Mouse (Mus musculus) stomach, embryonic 16.5 days (tissue): ENCODE data around the gene Dysf. TPM values are rescaled to one million over a fixed set of nuclear protein-coding genes. Genes with fewer than 3 reads are reported as not detected.
"Not testable (repeated sequence)": the region's sequence is repeated elsewhere in the genome, so short reads cannot be mapped to it uniquely, and the experiment has no call there.

Source experiments
- ATAC-seq: fragments of 200-750 bp; cut with Nextera tagmentation; 2 replicates; pipeline ENCODE4 v1.8.0; 2017; ENCODE audit warnings: moderate number of reproducible peaks, moderate TSS enrichment; ENCODE audit not compliant: insufficient read depth, low FRiP score
- H3K27ac ChIP-seq: fragments of 300-500 bp; sonication (generic); 2 replicates; pipeline ENCODE4 v1.5.1; 2014; ENCODE audit warnings: low read length
- H3K27me3 ChIP-seq: fragments of 300-500 bp; sonication (generic); 2 replicates; pipeline ENCODE4 v1.6.1; 2014; ENCODE audit warnings: low read length, control low read depth, mixed read lengths; ENCODE audit not compliant: control insufficient read depth, insufficient read depth
- H3K36me3 ChIP-seq: fragments of 300-500 bp; sonication (generic); 2 replicates; pipeline ENCODE4 v1.6.1; 2014; ENCODE audit warnings: low read length; ENCODE audit not compliant: control insufficient read depth, insufficient read depth
- H3K4me1 ChIP-seq: fragments of 300-500 bp; sonication (generic); 2 replicates; pipeline ENCODE4 v1.6.1; 2014; ENCODE audit warnings: low read length, control low read depth, mixed read lengths; ENCODE audit not compliant: control insufficient read depth, insufficient read depth
- H3K4me2 ChIP-seq: fragments of 300-500 bp; sonication (generic); 2 replicates; pipeline ENCODE4 v1.6.1; 2014; ENCODE audit warnings: low read depth, low read length, mixed read lengths
- H3K4me3 ChIP-seq: fragments of 300-500 bp; sonication (generic); replicated peaks from 2 replicates; pipeline ENCODE4 v1.5.1; 2014; ENCODE audit warnings: mild to moderate bottlenecking, low read length
- H3K9ac ChIP-seq: fragments of 300-500 bp; sonication (generic); 2 replicates; pipeline ENCODE4 v1.6.1; 2014; ENCODE audit warnings: low read length
- H3K9me3 ChIP-seq: fragments of 300-500 bp; sonication (generic); replicated peaks from 2 replicates; pipeline ENCODE4 v1.6.1; 2016; ENCODE audit warnings: low read length, control low read depth; ENCODE audit not compliant: control insufficient read depth
- WGBS: fragments of 180-500 bp; shearing (Covaris S2); extraction: QIAGEN DNeasy Blood & Tissue Kit; methylation state at CpG from one replicate; pipeline ENCODE4 v1.1.7; 2014; 5-methylcytosine and 5-hydroxymethylcytosine counted together
- polyA plus RNA-seq: library from polyadenylated mRNA; unstranded; fragments of >200 nt; fragmentation: Nextera tagmentation; extraction: Ambion mirVana; gene quantifications from 2 replicates; pipeline ENCODE4 v1.2.1, GENCODE M21; 2015

Dysf gene
- polyA plus RNA-seq: 9.6 and 11.5 TPM in 2 replicates

- Histone ChIP-seq H3K27me3 (peaks cover 3% of the 10 kb centered on the region; the same call in 1 of the 2 replicates), H3K27ac (peak within 1 kb of the TSS; percentile 76), H3K4me1 (peaks cover 16% of the 10 kb centered on the region), H3K4me3 (peak within 1 kb of the TSS; percentile 39), H3K36me3 (no peaks in the 10 kb centered on the region), H3K9ac (peak within 1 kb of the TSS; percentile 71), H3K9me3 (no peaks in the 10 kb centered on the region), H3K4me2 (peak within 1 kb of the TSS; percentile 67)
- peak; percentile 59 for ATAC-seq
- WGBS: under 1% methylated on average over 41 of the region's 41 CpGs
Observed at GRCm38 (mm10) chr6:84008363-84009171, at the start of gene Dysf. Gene Dysf (plus strand): TSS chr6:84008590.

GRCm38 (mm10) chr6:83987642-83988041 lies 20.7 kb upstream of the Dysf start:
- H3K27me3 ChIP-seq: no peaks in the 10 kb centered on the region
- WGBS: 92% methylated on average over 5 of the region's 5 CpGs
- ATAC-seq: no peak
- H3K9ac ChIP-seq: no peak overlapping the region
- H3K4me2 ChIP-seq: no peak overlapping the region
- H3K4me1 ChIP-seq: no peaks in the 10 kb centered on the region
- H3K9me3 ChIP-seq: no peaks in the 10 kb centered on the region
- peaks cover 8% of the 10 kb centered on the region; the same call in 1 of the 2 replicates for H3K36me3 ChIP-seq
- H3K4me3 ChIP-seq: no peak overlapping the region
- H3K27ac ChIP-seq: no peak overlapping the region

- no peak for ATAC-seq
- no peaks in the 10 kb centered on the region for H3K4me1 ChIP-seq
- H3K9me3 ChIP-seq: no peaks in the 10 kb centered on the region
- no peak overlapping the region for H3K27ac ChIP-seq
- H3K27me3 ChIP-seq: no peaks in the 10 kb centered on the region
- H3K4me3 ChIP-seq: no peak overlapping the region
- 79% methylated on average over 1 of the region's 1 CpGs for WGBS
- H3K36me3 ChIP-seq: peaks cover 3% of the 10 kb centered on the region; the same call in 1 of the 2 replicates
- H3K9ac ChIP-seq: no peak overlapping the region
- no peak overlapping the region for H3K4me2 ChIP-seq
Observed at GRCm38 (mm10) chr6:84002716-84003115, 5.7 kb upstream of the Dysf start.

- H3K9ac ChIP-seq: no peak overlapping the region
- WGBS: 88% methylated on average over 4 of the region's 4 CpGs
- H3K36me3 ChIP-seq: no peaks in the 10 kb centered on the region
- no peak overlapping the region for H3K4me2 ChIP-seq
- H3K4me3 ChIP-seq: no peak overlapping the region
- no peaks in the 10 kb centered on the region for H3K9me3 ChIP-seq
- peaks cover 6% of the 10 kb centered on the region for H3K4me1 ChIP-seq
- ATAC-seq: no peak
- no peak overlapping the region for H3K27ac ChIP-seq
- peaks cover 3% of the 10 kb centered on the region; the same call in 1 of the 2 replicates for H3K27me3 ChIP-seq
Observed at GRCm38 (mm10) chr6:84004295-84004694, 4.1 kb upstream of the Dysf start.

DNA sequence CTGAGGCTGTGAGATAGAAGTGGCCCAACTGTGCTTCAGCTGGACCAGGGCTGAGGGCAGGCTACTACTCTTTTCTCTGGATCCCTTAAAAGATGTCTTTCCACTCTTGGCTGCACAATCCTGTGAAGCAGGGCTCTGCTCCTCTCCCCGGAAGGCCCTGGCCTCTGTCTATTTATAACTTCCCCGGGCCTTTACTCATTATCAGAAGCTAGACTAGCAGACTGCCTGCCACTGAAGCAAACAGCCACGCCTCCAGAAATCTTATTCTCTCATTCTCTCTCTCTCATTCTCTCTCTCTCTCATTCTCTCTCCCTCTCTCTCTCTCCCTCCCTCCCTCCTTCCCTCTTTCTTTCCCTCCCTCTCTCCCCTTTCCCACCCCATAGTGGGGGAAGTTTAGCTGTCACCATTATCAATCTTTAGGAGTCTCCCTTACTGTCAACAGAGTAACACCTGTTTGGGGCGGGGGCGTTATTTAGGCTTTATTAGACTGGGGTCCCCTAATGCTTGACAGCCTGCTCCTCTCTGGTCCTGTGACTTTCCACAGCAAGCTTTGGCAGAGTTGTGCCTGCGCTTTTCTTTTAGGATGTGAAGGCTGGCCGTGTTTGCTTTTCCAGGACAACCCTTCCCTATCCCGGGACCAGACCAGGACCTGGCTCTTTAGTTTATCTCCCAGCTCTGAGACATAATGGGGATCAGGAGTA lies 932 bp downstream of the Dysf start:
- Histone ChIP-seq H3K27me3 (peaks cover 3% of the 10 kb centered on the region; the same call in 1 of the 2 replicates), H3K36me3 (no peaks in the 10 kb centered on the region), H3K27ac (peak overlapping the region; percentile 76), H3K4me2 (peak overlapping the region; percentile 67), H3K9me3 (no peaks in the 10 kb centered on the region), H3K9ac (peak overlapping the region; percentile 71), H3K4me1 (peaks cover 16% of the 10 kb centered on the region), H3K4me3 (peak overlapping the region; percentile 39)
- WGBS: 20% methylated on average over 8 of the region's 8 CpGs
- no peak for ATAC-seq

- H3K27ac ChIP-seq: peak overlapping the region; percentile 76
- no peaks in the 10 kb centered on the region for H3K36me3 ChIP-seq
- ATAC-seq: peak; percentile 45; the same call in 1 of the 2 replicates
- peaks cover 3% of the 10 kb centered on the region; the same call in 1 of the 2 replicates for H3K27me3 ChIP-seq
- 51% methylated on average over 4 of the region's 4 CpGs for WGBS
- H3K4me3 ChIP-seq: 0 out of 2 replicates have a peak overlapping the region, but pooled peaks have one; percentile 3
- peak overlapping the region; percentile 67 for H3K4me2 ChIP-seq
- no peaks in the 10 kb centered on the region for H3K9me3 ChIP-seq
- peaks cover 16% of the 10 kb centered on the region for H3K4me1 ChIP-seq
- 0 out of 2 replicates have a peak overlapping the region, but pooled peaks have one; percentile 12 for H3K9ac ChIP-seq
Observed at GRCm38 (mm10) chr6:84009915-84010302, 1.5 kb downstream of the Dysf start.

GRCm38 (mm10) chr6:84010303-84011225 lies 2.2 kb downstream of the Dysf start:
- 0 out of 2 replicates have a peak overlapping the region, but pooled peaks have one; percentile 12 for H3K9ac ChIP-seq
- H3K36me3 ChIP-seq: no peaks in the 10 kb centered on the region
- 34% methylated on average over 8 of the region's 8 CpGs for WGBS

DNA sequence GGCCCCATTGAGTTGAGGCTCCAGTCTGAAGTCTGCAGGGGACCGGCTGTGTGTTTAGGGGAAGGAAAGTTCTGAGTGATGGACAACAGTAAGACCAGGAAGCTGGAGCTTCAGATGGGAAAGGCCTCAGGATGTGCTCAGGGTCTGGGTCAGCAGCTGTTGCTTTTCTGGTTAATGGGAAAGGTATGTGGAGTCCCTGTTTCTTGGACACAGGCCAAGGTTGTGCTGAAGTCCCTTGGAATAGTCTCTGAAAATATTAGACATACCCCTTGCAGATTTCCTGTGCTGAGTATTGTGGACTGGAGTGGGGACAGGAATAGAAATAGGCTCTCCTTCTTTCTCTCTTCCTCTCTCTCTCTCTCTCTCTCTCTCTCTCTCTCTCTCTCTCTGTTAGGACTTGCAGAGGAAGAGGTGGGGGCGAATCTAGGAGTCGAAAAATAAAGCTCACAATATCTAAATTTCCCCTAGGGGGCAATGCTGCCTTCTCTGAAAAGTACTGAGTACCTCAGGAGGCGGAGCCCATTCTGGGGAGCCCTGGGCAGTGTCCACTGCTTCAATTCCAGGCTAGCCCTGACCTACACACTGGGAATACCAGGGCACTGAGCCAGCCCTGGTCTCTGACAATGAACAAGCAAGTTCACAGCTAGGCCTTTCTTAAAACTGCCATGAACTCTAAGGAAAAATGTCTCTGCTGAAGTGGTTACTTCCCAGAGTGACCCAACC lies 6.7 kb downstream of the Dysf start:
- not testable (repeated sequence) for H3K4me3 ChIP-seq, H3K4me2 ChIP-seq, H3K27me3 ChIP-seq, H3K9ac ChIP-seq, H3K9me3 ChIP-seq, H3K36me3 ChIP-seq
- peak overlapping the region; percentile 34; the same call in 1 of the 2 replicates for H3K27ac ChIP-seq
- 44% methylated on average over 4 of the region's 4 CpGs for WGBS
- peak; percentile 52; the same call in 1 of the 2 replicates for ATAC-seq
- peaks cover 13% of the 10 kb centered on the region for H3K4me1 ChIP-seq

More at GRCm38 (mm10) chr6:84010303-84011225, 2.2 kb downstream of the Dysf start:
- H3K4me3 ChIP-seq: 0 out of 2 replicates have a peak overlapping the region, but pooled peaks have one; percentile 3
- H3K27me3 ChIP-seq: peaks cover 3% of the 10 kb centered on the region; the same call in 1 of the 2 replicates
- H3K4me2 ChIP-seq: peak overlapping the region; percentile 67
- no peaks in the 10 kb centered on the region for H3K9me3 ChIP-seq
- H3K27ac ChIP-seq: peak overlapping the region; percentile 76
- H3K4me1 ChIP-seq: peaks cover 16% of the 10 kb centered on the region
- ATAC-seq: peak; percentile 69
